Mouse (Mus musculus): ENCODE data around the gene Upp1. TPM values are rescaled to one million over a fixed set of nuclear protein-coding genes. Genes with fewer than 3 reads are reported as not detected.

Upp1 gene
- polyA plus RNA-seq, 1 experiment from 2014 or later = 41.7 TPM

- H3K4me1 ChIP-seq (ENCODE audit: control insufficient read depth in 2 of 2, insufficient read depth in 2 of 2, low read length in 2 of 2) = peaks cover 15 to 19% of the 10 kb centered on the region in 2 experiments
- peak; percentile 71 for ATAC-seq (ENCODE audit: insufficient number of reproducible peaks, insufficient read depth, low FRiP score, low read depth)
- no peaks in the 10 kb centered on the region for H3K9me3 ChIP-seq (ENCODE audit: control insufficient read depth, low read length)
- peak overlapping the region; percentile 83 to 87 for H3K27ac ChIP-seq (replicated peaks in 1 of 2; ENCODE audit: control insufficient read depth in 1 of 2, insufficient read depth in 1 of 2, low read depth in 2 of 2, low read length in 2 of 2)
- H3K4me3 ChIP-seq (ENCODE audit: control insufficient read depth in 1 of 2, insufficient read depth in 1 of 2, low read depth in 1 of 2, low read length in 2 of 2) = peak overlapping the region; percentile 51 to 68
- H3K27me3 ChIP-seq (ENCODE audit: control insufficient read depth, insufficient read depth, low read length) = peaks cover 2% of the 10 kb centered on the region; the same call in 1 of the 2 replicates
- under 1% methylated on average over 40 of the region's 40 CpGs for WGBS
- H3K9ac ChIP-seq (ENCODE audit: low read length) = peak overlapping the region; percentile 74
- peaks cover 3% of the 10 kb centered on the region; the same call in 1 of the 2 replicates for H3K36me3 ChIP-seq (ENCODE audit: control insufficient read depth, insufficient read depth, low read length)
- H3K4me2 ChIP-seq (ENCODE audit: low read length) = peak overlapping the region; percentile 92
Observed at GRCm38 (mm10) chr11:9118421-9119121, 668 bp downstream of the Upp1 start.

- Histone ChIP-seq H3K9ac (ENCODE audit: low read length) (peak overlapping the region; percentile 74), H3K27ac (replicated peaks in 1 of 2; ENCODE audit: control insufficient read depth in 1 of 2, insufficient read depth in 1 of 2, low read depth in 2 of 2, low read length in 2 of 2) (no peak overlapping the region), H3K4me1 (ENCODE audit: control insufficient read depth in 2 of 2, insufficient read depth in 2 of 2, low read length in 2 of 2) (peaks cover 15 to 19% of the 10 kb centered on the region in 2 experiments), H3K9me3 (ENCODE audit: control insufficient read depth, low read length) (no peaks in the 10 kb centered on the region), H3K4me2 (ENCODE audit: low read length) (peak overlapping the region; percentile 92), H3K36me3 (ENCODE audit: control insufficient read depth, insufficient read depth, low read length) (peaks cover 9% of the 10 kb centered on the region; the same call in 1 of the 2 replicates), H3K4me3 (ENCODE audit: control insufficient read depth in 1 of 2, insufficient read depth in 1 of 2, low read depth in 1 of 2, low read length in 2 of 2) (peak overlapping the region; percentile 51 to 68), H3K27me3 (ENCODE audit: control insufficient read depth, insufficient read depth, low read length) (peaks cover 2% of the 10 kb centered on the region; the same call in 1 of the 2 replicates)
- 17% methylated on average over 22 of the region's 22 CpGs for WGBS
- ATAC-seq (ENCODE audit: insufficient number of reproducible peaks, insufficient read depth, low FRiP score, low read depth) = no peak
Observed at GRCm38 (mm10) chr11:9119231-9120020, 1.5 kb downstream of the Upp1 start.

- H3K9me3 ChIP-seq (ENCODE audit: control insufficient read depth, low read length) = no peaks in the 10 kb centered on the region
- H3K4me1 ChIP-seq (ENCODE audit: control insufficient read depth in 2 of 2, insufficient read depth in 2 of 2, low read length in 2 of 2) = peaks cover 7 to 9% of the 10 kb centered on the region in 2 experiments
- H3K27me3 ChIP-seq (ENCODE audit: control insufficient read depth, insufficient read depth, low read length) = no peaks in the 10 kb centered on the region
- ATAC-seq (ENCODE audit: insufficient number of reproducible peaks, insufficient read depth, low FRiP score, low read depth) = no peak
- H3K36me3 ChIP-seq (ENCODE audit: control insufficient read depth, insufficient read depth, low read length) = peaks cover 12% of the 10 kb centered on the region; the same call in 1 of the 2 replicates
- H3K27ac ChIP-seq (replicated peaks in 1 of 2; ENCODE audit: control insufficient read depth in 1 of 2, insufficient read depth in 1 of 2, low read depth in 2 of 2, low read length in 2 of 2) = no peak overlapping the region
- no peak overlapping the region for H3K9ac ChIP-seq (ENCODE audit: low read length)
- WGBS = 77% methylated on average over 4 of the region's 4 CpGs
- H3K4me3 ChIP-seq (ENCODE audit: control insufficient read depth in 1 of 2, insufficient read depth in 1 of 2, low read depth in 1 of 2, low read length in 2 of 2) = no peak overlapping the region
- H3K4me2 ChIP-seq (ENCODE audit: low read length) = no peak overlapping the region
Observed at GRCm38 (mm10) chr11:9122315-9122714, 4.4 kb downstream of the Upp1 start.

- H3K9ac ChIP-seq (ENCODE audit: low read length) = no peak overlapping the region
- H3K27me3 ChIP-seq (ENCODE audit: control insufficient read depth, insufficient read depth, low read length) = no peaks in the 10 kb centered on the region
- H3K4me2 ChIP-seq (ENCODE audit: low read length) = no peak overlapping the region
- 65% methylated on average over 5 of the region's 5 CpGs for WGBS
- H3K36me3 ChIP-seq (ENCODE audit: control insufficient read depth, insufficient read depth, low read length) = peaks cover 17% of the 10 kb centered on the region
- ATAC-seq (ENCODE audit: insufficient number of reproducible peaks, insufficient read depth, low FRiP score, low read depth) = no peak
- no peaks in the 10 kb centered on the region for H3K9me3 ChIP-seq (ENCODE audit: control insufficient read depth, low read length)
- no peaks in the 10 kb centered on the region for H3K4me1 ChIP-seq (ENCODE audit: control insufficient read depth in 2 of 2, insufficient read depth in 2 of 2, low read length in 2 of 2)
- no peak overlapping the region for H3K4me3 ChIP-seq (ENCODE audit: control insufficient read depth in 1 of 2, insufficient read depth in 1 of 2, low read depth in 1 of 2, low read length in 2 of 2)
- no peak overlapping the region for H3K27ac ChIP-seq (replicated peaks in 1 of 2; ENCODE audit: control insufficient read depth in 1 of 2, insufficient read depth in 1 of 2, low read depth in 2 of 2, low read length in 2 of 2)
Observed at GRCm38 (mm10) chr11:9126373-9127107, 8.6 kb downstream of the Upp1 start.

GRCm38 (mm10) chr11:9128110-9128509, 10.2 kb downstream of the Upp1 start:
- no peak overlapping the region for H3K4me3 ChIP-seq (ENCODE audit: control insufficient read depth in 1 of 2, insufficient read depth in 1 of 2, low read depth in 1 of 2, low read length in 2 of 2)
- H3K9ac ChIP-seq (ENCODE audit: low read length) = no peak overlapping the region
- H3K9me3 ChIP-seq (ENCODE audit: control insufficient read depth, low read length) = no peaks in the 10 kb centered on the region
- WGBS = 67% methylated on average over 2 of the region's 2 CpGs
- no peak overlapping the region for H3K4me2 ChIP-seq (ENCODE audit: low read length)
- peaks cover 29% of the 10 kb centered on the region for H3K36me3 ChIP-seq (ENCODE audit: control insufficient read depth, insufficient read depth, low read length)
- H3K27me3 ChIP-seq (ENCODE audit: control insufficient read depth, insufficient read depth, low read length) = no peaks in the 10 kb centered on the region
- ATAC-seq (ENCODE audit: insufficient number of reproducible peaks, insufficient read depth, low FRiP score, low read depth) = no peak
- H3K4me1 ChIP-seq (ENCODE audit: control insufficient read depth in 2 of 2, insufficient read depth in 2 of 2, low read length in 2 of 2) = no peaks in the 10 kb centered on the region
- no peak overlapping the region for H3K27ac ChIP-seq (replicated peaks in 1 of 2; ENCODE audit: control insufficient read depth in 1 of 2, insufficient read depth in 1 of 2, low read depth in 2 of 2, low read length in 2 of 2)

DNA sequence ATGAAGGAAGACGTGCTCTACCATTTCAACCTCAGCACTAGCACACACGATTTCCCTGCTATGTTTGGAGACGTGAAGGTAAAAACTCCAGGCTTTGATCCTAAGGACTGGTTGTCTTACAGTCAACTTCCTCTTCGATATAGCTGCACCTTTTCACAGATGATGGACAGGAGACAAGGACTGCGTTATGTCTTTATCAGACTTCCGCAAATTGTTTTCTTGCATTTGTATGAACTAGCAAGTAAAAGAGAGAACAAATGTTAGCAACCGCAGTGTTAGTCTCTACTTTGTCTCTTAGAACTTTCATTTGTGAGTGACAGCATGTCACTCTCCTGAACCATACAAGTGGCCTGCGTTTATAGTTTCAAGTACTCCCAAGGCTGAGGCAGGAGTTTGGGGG, 11.6 kb downstream of the Upp1 start:
- WGBS = 83% methylated on average over 8 of the region's 8 CpGs
- Histone ChIP-seq H3K9me3 (ENCODE audit: control insufficient read depth, low read length) (no peaks in the 10 kb centered on the region), H3K4me1 (ENCODE audit: control insufficient read depth in 2 of 2, insufficient read depth in 2 of 2, low read length in 2 of 2) (no peaks in the 10 kb centered on the region), H3K4me3 (ENCODE audit: control insufficient read depth in 1 of 2, insufficient read depth in 1 of 2, low read depth in 1 of 2, low read length in 2 of 2) (no peak overlapping the region), H3K27ac (replicated peaks in 1 of 2; ENCODE audit: control insufficient read depth in 1 of 2, insufficient read depth in 1 of 2, low read depth in 2 of 2, low read length in 2 of 2) (no peak overlapping the region), H3K4me2 (ENCODE audit: low read length) (no peak overlapping the region), H3K9ac (ENCODE audit: low read length) (no peak overlapping the region), H3K36me3 (ENCODE audit: control insufficient read depth, insufficient read depth, low read length) (peaks cover 32% of the 10 kb centered on the region), H3K27me3 (ENCODE audit: control insufficient read depth, insufficient read depth, low read length) (no peaks in the 10 kb centered on the region)
- ATAC-seq (ENCODE audit: insufficient number of reproducible peaks, insufficient read depth, low FRiP score, low read depth) = no peak

GRCm38 (mm10) chr11:9131688-9132087, 13.8 kb downstream of the Upp1 start:
- Histone ChIP-seq H3K9me3 (ENCODE audit: control insufficient read depth, low read length) (no peaks in the 10 kb centered on the region), H3K36me3 (ENCODE audit: control insufficient read depth, insufficient read depth, low read length) (peaks cover 45% of the 10 kb centered on the region), H3K4me2 (ENCODE audit: low read length) (no peak overlapping the region), H3K27me3 (ENCODE audit: control insufficient read depth, insufficient read depth, low read length) (no peaks in the 10 kb centered on the region), H3K4me1 (ENCODE audit: control insufficient read depth in 2 of 2, insufficient read depth in 2 of 2, low read length in 2 of 2) (no peaks in the 10 kb centered on the region), H3K4me3 (ENCODE audit: control insufficient read depth in 1 of 2, insufficient read depth in 1 of 2, low read depth in 1 of 2, low read length in 2 of 2) (no peak overlapping the region), H3K27ac (replicated peaks in 1 of 2; ENCODE audit: control insufficient read depth in 1 of 2, insufficient read depth in 1 of 2, low read depth in 2 of 2, low read length in 2 of 2) (no peak overlapping the region), H3K9ac (ENCODE audit: low read length) (no peak overlapping the region)
- no peak for ATAC-seq (ENCODE audit: insufficient number of reproducible peaks, insufficient read depth, low FRiP score, low read depth)
- 87% methylated on average over 7 of the region's 7 CpGs for WGBS
